Mouse (Mus musculus): ENCODE measurements around the gene Glis2.

Glis2 gene

DNA sequence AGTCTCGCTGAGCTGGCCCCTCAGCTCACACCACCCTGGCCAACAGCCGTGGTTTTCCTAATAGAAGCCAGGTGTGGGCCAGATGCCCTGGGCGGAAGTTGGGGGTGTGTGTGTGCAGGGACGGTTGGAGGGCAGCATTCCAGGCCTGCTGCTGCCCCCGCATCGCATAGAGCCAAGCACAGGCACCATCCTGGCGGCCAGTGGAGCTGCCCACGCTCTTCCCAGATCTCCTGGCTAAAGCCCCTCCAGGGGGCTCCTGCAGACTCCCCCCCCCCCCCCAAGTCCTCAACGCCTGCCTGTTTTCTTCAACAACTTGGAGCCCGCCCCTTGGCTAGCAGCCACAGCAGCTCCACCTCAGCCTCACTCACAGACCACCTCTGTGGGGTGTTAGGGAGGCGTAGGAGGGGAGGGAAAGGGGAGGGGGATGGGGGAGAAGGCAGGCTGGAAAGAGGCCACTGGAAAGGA is 64.3 kb downstream of the Glis2 start:
- DNase-seq (ENCODE audit: low read depth, low spot score): peak; percentile 12

DNA sequence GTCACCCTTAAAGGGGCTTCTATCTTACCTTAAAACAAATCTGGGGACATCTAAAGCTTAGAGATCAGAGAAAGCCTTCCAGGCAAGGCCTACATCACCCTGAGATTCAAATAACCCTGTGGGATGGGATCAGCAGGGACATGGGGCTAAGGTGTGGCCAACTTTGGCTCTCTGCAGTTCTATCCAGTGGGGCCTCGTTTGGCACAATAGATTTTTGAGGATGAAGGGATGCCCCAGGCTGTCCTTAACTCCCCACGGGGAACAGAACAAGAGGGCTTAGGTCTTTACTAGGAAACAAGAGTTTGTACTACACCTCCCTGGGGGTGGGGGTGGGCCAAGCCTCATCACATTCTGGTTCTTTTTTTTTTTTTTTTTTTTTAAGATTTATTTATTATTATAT is 64.8 kb downstream of the Glis2 start:
- DNase-seq (ENCODE audit: low read depth, low spot score): no peak

- no peak for DNase-seq (ENCODE audit: low read depth, low spot score)
Measured at GRCm38 (mm10) chr16:4661605-4662004, 67.1 kb downstream of the Glis2 start.

DNA sequence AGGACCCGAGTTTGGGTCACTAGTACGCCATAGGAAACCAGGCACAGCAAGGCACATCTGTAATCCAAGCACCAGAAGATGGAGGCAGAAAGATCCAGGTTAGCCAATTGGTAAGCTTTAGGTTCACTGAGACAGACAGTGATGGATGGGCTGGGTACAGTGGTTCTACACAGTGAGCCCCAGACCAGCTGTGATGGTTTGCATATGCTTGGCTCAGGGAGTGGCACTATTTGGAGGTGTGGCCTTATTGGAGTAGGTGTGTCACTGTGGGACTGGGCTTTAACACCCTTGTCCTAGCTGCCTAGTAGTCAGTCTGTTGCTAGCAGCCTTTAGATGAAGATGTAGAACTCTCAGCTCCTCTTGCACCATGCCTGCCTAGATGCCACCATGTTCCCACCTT is 69.3 kb downstream of the Glis2 start:
- DNase-seq (ENCODE audit: low read depth, low spot score): peak; percentile 60

DNA sequence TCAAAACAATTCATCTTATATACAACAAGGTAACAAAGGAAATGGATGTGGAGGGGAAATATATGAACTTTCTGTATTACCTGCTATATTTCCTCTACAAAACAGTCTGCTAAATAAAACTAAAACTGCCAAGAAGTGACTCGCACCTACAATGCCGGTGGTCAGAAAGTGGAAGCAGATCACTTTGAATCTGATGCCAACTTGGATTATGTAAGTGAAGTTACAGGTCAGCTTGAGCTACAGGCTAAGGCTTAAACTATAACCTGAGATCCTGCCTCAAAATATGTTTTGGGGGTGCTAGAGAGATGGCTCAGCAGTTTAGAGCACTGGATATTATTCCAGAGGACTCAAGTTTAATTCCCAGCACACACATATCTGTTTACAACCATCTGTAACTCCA is 71.2 kb downstream of the Glis2 start:
- DNase-seq (ENCODE audit: low read depth, low spot score): no peak

- DNase-seq (ENCODE audit: low read depth, low spot score): peak; percentile 86
Measured at GRCm38 (mm10) chr16:4667190-4667808, 72.8 kb downstream of the Glis2 start.

GRCm38 (mm10) chr16:4670317-4670716 is 75.8 kb downstream of the Glis2 start:
- DNase-seq (ENCODE audit: low read depth, low spot score): no peak

- DNase-seq (ENCODE audit: low read depth, low spot score): no peak
Measured at GRCm38 (mm10) chr16:4674091-4674490, 79.6 kb downstream of the Glis2 start.
